Mouse (Mus musculus): Measurements from ENCODE around the gene Taok2. TPM values are rescaled to one million over a fixed set of nuclear protein-coding genes. Genes with fewer than 3 reads are reported as not detected.

The Taok2 gene
- total RNA-seq, 4 experiments from 2014 or later: 35.8 to 40.4 (median 38.5) TPM

DNA sequence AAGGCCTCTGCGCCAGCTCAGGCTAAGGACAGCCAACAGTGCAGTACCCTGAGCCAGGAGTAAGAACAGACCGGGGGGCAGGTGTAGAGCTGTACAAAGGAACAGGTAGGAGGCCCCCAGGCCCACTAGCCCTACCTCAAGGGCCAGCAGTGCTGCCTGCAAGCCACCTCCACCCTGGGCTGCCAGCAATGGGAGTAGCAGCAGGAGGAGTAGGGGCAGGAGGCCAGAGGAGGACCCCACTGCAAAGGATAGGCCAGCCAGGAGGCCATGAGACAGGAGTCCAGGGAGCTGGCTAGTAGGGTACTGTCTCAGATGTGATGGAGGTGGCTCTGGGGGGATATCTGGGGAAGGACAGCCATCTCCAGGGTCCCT is 14.0 kb downstream of the Taok2 start:
- no peak for DNase-seq (ENCODE audit: low spot score)

GRCm38 (mm10) chr7:126869780-126870519 is 14.6 kb downstream of the Taok2 start:
- DNase-seq (ENCODE audit: low spot score): no peak

- no peak for DNase-seq (ENCODE audit: low spot score)
These were observed 16.5 kb downstream of the Taok2 start for GRCm38 (mm10) chr7:126868003-126868402.

DNA sequence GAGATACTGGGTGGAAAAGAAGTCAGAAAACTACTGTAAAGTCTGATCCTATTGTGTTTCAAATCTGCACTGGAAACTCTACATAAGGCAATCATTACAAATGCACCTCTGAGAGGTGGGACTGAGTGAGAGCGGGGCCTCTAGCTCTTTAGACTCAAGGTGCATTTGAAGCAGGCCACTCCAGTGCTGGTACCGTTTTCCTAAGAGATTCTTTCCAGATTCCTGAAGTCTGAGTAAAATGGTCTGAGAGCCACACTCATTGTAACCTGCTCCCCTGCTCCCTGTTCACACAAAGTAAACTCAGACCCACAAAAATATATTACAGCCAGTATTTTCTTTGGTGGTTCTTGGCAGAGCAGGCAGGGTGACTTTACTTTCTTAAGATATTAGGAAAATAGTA is 17.0 kb downstream of the Taok2 start:
- DNase-seq (ENCODE audit: low spot score): no peak

- DNase-seq (ENCODE audit: low spot score): no peak
These were observed 20.7 kb downstream of the Taok2 start for GRCm38 (mm10) chr7:126863791-126864190.

GRCm38 (mm10) chr7:126862147-126862784 is 22.2 kb downstream of the Taok2 start, which contains the start of gene Ino80e:
Gene Ino80e (minus strand): TSS chr7:126862377.
- peak; percentile 94 for DNase-seq (ENCODE audit: low spot score)

DNA sequence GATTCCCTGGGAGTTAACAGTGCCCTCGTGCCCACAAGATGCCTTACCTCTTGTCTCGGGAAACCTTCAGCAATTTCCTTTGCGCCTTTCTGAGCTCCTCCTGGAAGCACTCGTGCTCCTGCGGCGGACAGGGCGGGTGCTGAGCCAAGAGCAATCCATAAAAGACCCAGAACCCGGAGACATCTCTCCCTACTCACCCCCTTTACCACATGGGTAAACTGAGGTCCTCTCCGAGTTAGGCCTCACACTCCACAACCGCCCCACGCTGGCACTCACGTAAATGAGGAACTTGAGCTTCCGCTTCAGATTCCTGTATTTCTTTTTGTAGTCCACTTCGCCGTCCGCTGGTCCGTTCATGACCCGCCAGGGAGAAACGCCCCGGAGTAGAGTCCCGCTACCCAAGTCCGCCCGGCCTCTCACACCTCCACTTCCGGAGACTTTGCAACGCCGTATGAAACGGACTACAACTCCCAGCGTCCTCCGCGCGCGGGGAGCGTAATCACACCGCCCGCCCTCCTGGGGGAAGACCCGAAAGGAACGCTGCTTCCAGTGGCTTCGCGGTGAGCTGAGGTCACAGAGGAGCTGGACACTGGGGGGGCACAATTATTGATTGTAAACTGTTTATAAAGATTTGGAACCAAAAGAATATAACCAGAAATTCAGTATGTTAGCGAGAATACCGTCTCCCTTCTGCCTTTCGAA is 22.9 kb downstream of the Taok2 start, which contains the start of gene Hirip3:
Gene Hirip3, plus strand, starts transcription at position 544 of the 702 bp plus-strand sequence.
- DNase-seq (ENCODE audit: low spot score): peak; percentile 96

- no peak for DNase-seq (ENCODE audit: low spot score)
These were observed 23.5 kb downstream of the Taok2 start for GRCm38 (mm10) chr7:126860987-126861386.

GRCm38 (mm10) chr7:126856741-126857420 is 27.6 kb downstream of the Taok2 start:
- no peak for DNase-seq (ENCODE audit: low spot score)

- no peak for DNase-seq (ENCODE audit: low spot score)
These were observed 28.9 kb downstream of the Taok2 start for GRCm38 (mm10) chr7:126855641-126856040.

GRCm38 (mm10) chr7:126853454-126853853 is 31.0 kb downstream of the Taok2 start:
- DNase-seq (ENCODE audit: low spot score): no peak

DNA sequence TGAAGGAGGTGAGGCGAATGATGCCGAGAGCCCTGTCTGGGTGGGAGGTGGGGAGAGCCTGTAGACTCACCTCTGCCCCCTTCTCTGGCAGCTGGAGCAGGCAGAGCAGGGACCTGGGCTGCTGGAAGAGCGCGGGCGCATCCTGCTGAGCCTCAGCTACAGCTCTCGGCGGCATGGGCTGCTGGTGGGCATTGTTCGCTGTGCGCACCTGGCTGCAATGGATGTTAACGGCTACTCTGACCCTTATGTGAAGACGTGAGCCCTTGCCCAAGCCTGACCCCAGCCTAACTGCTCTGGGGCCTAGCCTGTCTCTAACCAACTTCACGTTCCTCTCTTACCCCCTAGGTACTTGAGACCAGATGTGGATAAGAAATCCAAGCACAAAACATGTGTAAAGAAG is 33.3 kb downstream of the Taok2 start:
- DNase-seq (ENCODE audit: low spot score): no peak

DNA sequence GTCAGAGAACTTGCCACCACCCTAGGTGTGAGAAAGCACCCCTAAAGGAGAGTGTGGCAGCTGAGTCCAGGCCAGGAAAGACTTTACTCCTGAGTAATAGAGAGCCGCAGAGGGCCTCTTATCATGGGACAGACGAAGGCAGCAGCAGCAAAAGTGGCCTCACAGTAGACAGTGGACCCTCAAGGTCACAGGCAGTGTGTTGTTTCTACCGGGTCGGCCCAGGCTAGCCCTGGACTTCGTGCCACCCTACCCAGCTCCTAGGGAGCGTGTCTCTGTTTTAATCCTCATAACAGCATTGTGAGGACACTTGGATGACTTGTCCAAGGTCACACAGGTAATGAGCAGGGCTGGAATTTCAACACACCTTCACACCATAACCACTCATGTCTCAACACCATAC is 34.3 kb downstream of the Taok2 start:
- no peak for DNase-seq (ENCODE audit: low spot score)

- no peak for DNase-seq (ENCODE audit: low spot score)
These were observed 35.7 kb downstream of the Taok2 start for GRCm38 (mm10) chr7:126848794-126849193.

DNA sequence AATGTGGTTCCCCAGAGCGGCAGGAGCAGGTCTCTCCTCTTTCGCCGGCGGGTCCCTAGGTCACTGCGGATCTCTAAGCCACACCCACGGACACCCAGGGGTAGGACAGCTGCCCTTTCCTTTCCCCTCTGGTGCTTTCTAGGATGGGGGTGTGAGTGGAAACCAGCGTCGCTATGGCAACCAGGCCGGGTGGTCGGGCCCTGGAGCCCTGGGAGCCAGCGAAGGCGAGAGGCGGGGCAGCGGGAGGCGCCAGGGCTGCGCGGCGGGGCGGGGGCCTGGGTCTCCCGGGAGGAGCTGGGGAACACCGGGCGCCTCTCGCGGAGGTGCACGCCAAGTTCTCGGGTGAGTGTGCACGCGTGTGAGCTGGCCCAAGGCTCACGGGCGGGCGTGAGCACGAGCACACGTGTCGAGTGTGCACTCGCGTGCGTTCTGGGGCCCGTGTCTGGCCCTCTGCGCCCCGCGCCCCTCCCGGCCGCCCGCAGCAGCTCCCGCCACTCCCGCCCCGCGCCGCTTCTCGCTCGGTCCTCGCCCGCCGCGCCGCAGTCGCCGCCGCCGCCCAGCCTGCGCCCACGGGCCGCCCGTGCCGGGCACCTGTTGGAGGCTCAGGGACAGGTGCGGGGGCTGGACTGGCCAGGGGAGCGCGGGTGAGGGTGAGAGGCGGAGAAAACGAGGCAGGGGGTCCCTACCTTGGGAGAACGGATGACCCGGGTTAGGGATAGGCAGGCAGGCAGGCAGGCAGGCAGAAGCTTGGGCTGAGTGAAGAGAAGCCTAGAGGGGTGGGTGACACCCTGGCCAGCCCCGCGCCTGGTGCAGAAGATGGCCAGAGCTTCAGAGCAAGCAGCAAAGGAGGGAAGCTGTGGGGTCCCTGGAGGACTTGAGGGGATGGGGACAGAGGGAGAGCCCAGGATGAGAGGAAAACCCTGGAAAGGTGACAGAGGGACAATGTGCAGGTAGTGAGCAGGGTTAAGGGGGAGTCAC is 36.8 kb downstream of the Taok2 start:
- no peak for DNase-seq (ENCODE audit: low spot score)

DNA sequence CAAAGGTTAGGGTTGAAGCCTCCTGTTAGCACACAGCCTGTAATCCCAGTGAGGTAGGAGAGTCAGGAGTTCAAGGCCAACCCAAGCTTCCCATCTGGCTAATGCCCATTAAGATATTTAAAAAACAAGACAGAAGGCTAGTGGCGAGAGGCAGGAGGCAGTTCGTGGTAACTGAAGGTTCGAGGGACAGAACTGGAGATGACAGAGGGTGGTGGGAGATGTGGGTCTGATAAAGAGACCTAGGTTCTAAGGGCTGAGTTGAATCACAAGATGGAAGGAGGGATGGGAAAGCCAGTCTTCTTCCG is 37.4 kb downstream of the Taok2 start, which contains the start of gene Doc2a:
Gene Doc2a, plus strand, starts transcription at position 301 of the 305 bp plus-strand sequence.
- no peak for DNase-seq (ENCODE audit: low spot score)

DNA sequence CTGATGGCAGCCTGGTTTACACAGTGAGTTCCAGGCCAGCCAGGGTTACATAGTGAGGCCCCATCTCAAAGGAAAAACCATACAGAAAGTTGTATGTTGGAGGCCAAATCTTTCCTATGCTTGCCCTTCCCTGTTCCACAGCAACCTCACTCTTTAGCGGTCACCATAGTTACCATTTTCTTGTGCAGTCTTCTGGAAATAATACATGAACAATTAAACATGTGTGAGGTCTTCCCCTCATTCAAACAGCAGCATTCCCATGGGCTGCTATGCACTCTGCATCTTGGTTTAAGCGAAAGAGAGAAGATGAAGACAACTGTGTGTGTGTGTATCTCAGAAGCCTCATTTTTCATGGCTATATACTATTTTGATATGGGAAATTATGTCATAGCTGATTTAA is 39.0 kb downstream of the Taok2 start:
- DNase-seq (ENCODE audit: low spot score): no peak

DNA sequence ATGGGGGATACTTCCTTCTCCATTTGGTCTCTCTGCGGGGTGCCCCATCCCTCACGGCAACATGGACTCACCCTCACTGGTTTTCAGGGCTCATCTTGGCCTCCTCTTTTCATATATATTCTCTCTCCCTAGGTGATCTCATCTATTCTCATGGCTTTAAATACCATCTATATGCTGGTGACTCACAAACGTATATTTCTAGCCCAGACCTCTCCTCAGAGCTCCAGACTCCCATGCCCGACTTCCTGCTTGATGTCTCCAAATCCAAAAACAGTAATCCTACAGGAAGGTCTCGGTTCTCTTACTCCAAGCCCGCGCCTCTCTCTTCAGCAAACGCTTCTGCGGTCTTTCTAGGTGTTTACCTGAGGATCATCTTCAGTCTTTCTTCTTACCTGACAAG is 41.2 kb downstream of the Taok2 start:
- DNase-seq (ENCODE audit: low spot score): no peak

- DNase-seq (ENCODE audit: low spot score): no peak
These were observed 51.2 kb downstream of the Taok2 start for GRCm38 (mm10) chr7:126833294-126833693.

- peak; percentile 63 for DNase-seq (ENCODE audit: low spot score)
These were observed 52.4 kb downstream of the Taok2 start for GRCm38 (mm10) chr7:126832036-126832598.

GRCm38 (mm10) chr7:126831539-126831938 is 53.0 kb downstream of the Taok2 start, which contains the start of gene 4930451I11Rik:
Gene 4930451I11Rik (minus strand): TSS chr7:126831639.
- no peak for DNase-seq (ENCODE audit: low spot score)

Measured in heart, adult 8-10 months (tissue).